Mouse (Mus musculus): ENCODE results near the gene Slc37a2.

Slc37a2 gene

GRCm38 (mm10) chr9:37214327-37215060 lies 41.0 kb downstream of the Slc37a2 start:
- no peak for DNase-seq (ENCODE audit: low spot score)

- no peak for DNase-seq (ENCODE audit: low spot score)
These were observed 42.3 kb downstream of the Slc37a2 start for GRCm38 (mm10) chr9:37213060-37213738.

GRCm38 (mm10) chr9:37207929-37208411 lies 47.6 kb downstream of the Slc37a2 start, which contains the start of gene Tmem218:
Tmem218 (plus strand) TSS chr9:37208223.
- DNase-seq (ENCODE audit: low spot score), result peak; percentile 99

- DNase-seq (ENCODE audit: low spot score), result no peak
These were observed 51.7 kb downstream of the Slc37a2 start for GRCm38 (mm10) chr9:37203884-37204283.

- DNase-seq (ENCODE audit: low spot score), result no peak
These were observed 55.1 kb downstream of the Slc37a2 start for GRCm38 (mm10) chr9:37200414-37200813.

GRCm38 (mm10) chr9:37197067-37197466 lies 58.5 kb downstream of the Slc37a2 start:
- no peak for DNase-seq (ENCODE audit: low spot score)

GRCm38 (mm10) chr9:37188024-37188423 lies 67.5 kb downstream of the Slc37a2 start:
- no peak for DNase-seq (ENCODE audit: low spot score)

GRCm38 (mm10) chr9:37187407-37187806 lies 68.1 kb downstream of the Slc37a2 start:
- no peak for DNase-seq (ENCODE audit: low spot score)

- no peak for DNase-seq (ENCODE audit: low spot score)
These were observed 72.4 kb downstream of the Slc37a2 start for GRCm38 (mm10) chr9:37183176-37183575.

- DNase-seq (ENCODE audit: low spot score), result no peak
These were observed 73.9 kb downstream of the Slc37a2 start for GRCm38 (mm10) chr9:37181596-37181995.

GRCm38 (mm10) chr9:37179596-37179995 lies 75.9 kb downstream of the Slc37a2 start:
- no peak for DNase-seq (ENCODE audit: low spot score)

GRCm38 (mm10) chr9:37178911-37179310 lies 76.6 kb downstream of the Slc37a2 start:
- DNase-seq (ENCODE audit: low spot score), result peak; percentile 69
